Mouse (Mus musculus) adrenal gland, postnatal 25 days (tissue): ENCODE data around the gene Ptprj. TPM values are rescaled to one million over a fixed set of nuclear protein-coding genes. Genes with fewer than 3 reads are reported as not detected.

Experiments used
- DNase-seq: peaks from one replicate; pipeline ENCODE4 v3.0.0; 2021; ENCODE audit warnings: mixed read lengths
- total RNA-seq: library from RNA; stranded (reverse); gene quantifications from 2 replicates; pipeline ENCODE4 v1.2.3, GENCODE M21; 2021

Ptprj gene
- total RNA-seq, 1 experiment from 2014 or later, result 17.4 TPM

DNA sequence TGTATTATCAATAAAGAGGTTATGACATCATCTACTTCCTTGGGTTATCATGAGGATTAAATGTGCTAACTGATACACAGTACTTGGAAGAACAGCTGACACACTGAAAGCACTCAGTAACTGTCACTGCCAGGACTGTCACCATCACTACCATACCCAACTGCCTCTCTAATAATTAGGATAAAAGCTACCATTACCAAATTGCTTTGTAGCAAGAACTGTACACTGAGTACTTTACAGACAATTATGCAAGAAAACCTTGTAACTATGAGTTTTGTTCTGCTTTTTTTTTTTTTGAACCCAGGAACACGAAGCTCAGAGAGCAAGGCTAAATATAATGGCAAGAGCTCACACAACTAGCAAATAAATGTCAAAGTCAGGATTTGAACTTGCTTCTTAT, 58.5 kb downstream of the Ptprj start:
- DNase-seq, result no peak

DNA sequence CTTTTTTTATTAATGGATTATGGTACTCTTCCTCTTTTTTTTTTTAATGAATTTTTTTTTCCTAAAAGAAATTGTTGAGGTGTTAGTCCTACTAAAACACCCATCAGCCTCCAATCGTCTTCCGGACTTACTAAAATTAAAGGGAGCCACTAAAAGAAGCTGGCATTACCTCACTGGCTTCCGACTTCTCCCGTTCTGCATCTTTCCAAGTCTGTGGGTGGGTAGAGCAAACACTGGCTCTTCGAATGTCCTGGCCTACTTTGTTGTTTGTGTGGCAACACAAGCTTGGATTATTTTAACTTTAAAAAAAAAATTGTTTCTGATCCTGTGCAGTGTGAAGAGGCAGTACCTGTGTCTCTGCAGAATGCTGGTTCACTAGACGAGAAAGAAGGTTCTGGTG, 62.2 kb downstream of the Ptprj start:
- no peak for DNase-seq

DNA sequence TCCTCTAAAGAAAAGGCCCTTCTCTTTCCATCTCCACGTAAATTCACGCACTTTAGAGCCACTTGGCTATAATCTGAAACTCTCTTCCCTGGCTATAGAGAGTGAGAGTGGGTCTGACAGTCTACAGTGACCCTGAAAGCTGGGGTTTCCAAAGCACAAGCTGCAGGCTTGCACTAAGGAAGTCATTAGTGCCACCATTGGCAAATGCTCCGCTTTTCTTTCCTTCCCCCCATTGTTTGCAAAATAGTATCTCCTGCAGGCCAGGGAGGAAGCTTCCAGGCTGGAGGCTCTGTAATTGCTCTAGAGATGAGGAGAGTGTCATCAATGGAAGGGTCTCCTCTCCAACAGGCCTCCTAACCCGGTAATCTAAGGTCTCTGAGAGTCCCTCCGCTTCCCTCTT, 65.5 kb downstream of the Ptprj start:
- no peak for DNase-seq

DNA sequence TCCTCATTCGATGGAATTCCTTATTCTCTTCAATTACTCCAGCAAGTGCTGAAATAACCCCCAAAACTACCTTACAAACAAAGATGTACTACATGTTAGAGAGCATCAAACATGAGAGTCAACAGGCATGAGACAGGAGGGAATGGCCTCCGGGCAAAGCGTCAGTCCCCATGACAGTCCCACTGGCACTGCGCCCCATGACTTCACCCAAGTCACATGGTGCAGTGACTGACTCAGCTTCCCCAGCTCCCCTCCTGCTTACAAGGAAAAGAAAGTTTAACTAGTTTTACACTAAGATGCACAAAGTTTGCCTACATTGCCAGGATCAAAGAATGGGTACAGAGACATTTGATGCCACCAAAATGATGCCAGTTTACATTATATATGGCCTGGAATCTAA, 71.2 kb downstream of the Ptprj start:
- DNase-seq, result peak; percentile 81

DNA sequence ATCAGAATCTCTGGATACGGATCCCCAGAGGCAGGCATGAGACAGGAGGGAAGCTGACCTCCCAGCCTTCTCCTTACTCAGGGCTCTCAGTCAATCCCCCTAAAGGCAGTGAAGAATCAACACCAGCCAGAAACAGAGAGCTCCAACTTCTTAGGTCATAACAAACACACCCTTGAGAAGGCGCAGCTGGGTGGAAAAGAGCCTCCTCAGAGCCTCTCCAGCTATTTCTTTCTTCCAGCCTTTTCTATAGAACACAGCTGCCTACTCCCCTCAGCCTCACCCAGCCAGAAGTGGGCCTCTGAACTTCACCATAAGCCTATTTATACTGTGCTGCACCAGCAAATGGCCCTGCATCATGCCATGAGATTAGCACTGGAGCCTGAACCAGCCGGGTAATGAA, 74.3 kb downstream of the Ptprj start:
- no peak for DNase-seq

DNA sequence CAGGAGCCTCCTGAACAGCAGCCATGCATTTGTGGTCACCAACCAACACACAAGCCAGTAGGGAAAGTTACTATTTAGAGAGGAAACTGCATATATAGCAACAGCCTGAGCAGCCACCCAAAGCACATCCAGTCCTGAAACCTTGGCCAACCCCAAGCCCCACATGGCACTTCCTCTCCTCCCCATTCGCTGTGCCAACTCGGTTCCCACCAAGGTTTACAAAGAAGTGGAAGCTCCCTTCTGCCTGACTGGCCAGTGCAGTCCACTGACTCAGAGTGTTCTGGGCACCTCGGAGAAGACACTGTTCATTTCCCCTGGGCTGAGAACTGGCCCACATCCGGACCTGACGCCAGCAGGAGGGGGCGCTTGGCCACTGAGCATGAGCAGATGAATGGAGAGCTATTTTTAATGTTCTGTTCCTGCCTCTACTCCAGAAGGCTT, 75.7 kb downstream of the Ptprj start:
- DNase-seq, result peak; percentile 20

DNA sequence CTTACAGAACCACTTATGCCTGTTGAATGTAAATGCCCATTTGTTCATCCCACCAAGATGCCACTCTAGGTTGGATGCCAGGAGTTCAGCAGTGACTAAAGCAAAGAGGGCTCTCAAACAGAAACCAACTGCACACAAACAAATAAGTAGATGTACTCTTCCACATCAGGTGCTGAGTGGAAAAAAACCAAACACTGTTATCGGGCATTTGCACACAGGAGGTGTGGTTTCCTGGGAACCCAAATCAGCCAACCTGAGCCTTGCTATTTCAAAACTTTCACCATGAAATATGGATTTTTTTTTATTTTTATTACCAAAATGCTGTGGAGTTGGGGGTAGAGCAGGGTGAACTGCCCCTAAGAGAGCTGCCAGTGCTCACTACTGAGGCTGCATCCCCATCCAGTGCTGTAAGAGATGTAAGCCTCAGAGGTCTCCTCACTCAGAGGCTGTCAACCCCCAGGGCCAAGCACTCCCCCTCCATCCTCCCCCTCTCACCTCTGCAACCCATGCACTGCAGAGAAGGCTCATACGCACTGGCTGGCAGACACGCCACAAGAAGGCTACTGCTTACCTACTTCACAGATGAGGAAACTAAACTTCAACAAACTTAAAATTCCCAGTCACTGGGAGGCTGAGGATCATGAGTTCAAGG, 77.1 kb downstream of the Ptprj start:
- no peak for DNase-seq

DNA sequence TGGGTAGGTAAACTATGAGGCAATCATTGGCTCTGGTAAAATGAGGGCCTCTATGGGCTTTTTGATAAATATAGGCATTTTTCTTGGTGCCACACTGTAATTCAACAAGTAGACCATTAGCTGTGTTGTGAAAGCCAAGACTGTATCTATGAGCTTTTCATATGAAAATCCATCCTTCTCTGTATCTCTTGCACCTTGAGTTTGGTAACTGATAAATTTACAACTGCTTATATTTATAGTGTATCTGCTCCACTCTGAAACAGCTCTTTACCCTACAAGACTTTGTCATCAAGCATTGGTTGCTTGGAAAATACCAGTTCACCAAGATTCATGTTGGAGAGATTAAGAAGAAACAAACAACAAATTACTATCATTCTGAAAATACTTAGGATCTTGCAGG, 77.7 kb downstream of the Ptprj start:
- DNase-seq, result no peak

DNA sequence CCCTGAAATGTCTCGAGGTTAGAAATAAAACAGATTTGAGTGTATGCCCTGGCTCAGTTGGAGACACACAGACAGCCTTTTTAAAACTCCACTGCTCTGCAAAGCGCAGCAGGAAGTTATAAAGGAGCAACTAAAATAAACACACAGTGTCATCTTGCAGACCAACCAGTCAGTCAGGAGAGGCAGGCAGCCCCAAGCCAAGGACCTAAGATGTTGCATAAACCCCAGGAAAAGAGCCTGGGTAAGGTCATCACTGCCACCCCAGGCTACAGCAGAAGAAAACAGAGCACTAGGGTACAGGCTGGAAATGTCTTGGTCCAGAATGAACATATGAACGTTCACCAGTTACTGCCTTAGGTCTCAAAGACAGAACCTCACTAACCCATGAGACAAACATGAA, 78.7 kb downstream of the Ptprj start:
- DNase-seq, result no peak

DNA sequence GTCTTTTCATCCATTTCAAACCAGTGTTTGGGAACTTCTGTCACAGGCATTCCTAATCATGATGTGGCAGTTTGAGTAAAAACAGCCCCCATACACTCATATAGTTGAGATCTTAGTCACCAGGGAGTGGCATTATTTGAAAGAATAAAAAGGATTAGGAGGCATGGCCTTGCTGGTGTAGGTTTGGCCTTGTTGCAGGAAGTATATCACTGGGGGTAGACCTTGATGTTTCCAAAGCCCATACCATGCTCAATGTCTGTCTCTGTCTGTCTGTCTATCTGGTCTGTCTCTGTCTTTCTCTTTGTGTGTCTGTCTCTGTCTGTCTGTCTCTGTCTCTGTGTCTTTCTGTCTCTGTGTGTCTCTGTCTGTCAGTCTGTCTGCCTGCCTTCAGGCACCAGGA, 79.6 kb downstream of the Ptprj start:
- DNase-seq, result no peak

DNA sequence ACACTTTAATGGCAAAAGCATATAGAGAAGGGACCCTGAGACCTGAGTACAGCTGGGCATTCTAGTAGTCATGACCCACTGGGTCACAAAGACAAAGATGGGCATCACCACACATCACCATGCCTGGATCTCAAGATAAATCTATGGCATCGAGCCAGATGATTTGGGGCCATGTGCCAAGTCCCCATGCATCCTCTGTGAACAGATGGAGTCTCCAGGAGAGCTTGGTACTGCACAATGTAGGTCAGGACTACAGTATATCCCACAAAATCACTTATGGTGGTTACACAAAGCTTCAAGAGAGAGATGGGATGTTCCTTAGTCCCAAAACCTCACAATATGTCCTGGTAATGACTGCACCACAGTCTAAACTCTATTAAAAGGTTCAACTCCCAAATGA, 81.4 kb downstream of the Ptprj start:
- peak; percentile 17 for DNase-seq

DNA sequence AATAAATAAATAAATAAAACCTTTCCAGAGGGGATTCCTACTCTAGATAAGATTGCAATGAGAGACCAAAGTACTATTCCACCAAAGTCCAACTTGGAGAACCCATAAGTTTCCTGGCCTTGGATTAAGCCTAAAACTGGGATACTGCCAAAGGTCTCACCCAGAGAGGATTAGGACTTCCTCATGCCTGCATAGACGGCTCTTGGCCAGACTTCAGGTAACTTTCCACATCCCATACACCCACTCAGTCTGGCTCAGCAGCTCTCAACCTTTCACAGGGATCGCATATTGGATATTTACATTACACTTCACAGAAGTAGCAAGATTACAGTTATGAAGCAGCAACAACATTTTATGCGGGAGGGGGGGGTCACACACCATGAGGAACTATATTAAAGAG, 82.9 kb downstream of the Ptprj start:
- DNase-seq, result no peak

DNA sequence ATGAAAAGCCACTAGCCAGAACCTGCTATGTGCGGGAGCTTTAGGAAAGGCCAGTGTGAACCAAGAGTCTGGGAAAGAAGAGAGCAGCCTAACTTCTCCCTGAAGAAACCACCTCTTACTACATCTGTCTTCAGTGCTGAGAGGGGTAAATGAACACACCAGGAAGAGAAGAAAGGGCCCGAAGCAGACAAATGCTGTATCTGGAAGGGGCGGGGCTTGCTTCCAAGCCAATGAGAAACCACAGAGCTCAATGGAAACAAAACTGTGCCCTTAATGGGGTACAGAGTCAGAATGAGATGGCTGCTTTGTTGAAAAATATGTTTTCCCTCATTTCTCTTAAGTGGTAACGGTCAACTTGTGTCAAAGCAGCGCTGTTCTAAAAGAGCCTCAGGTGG, 83.8 kb downstream of the Ptprj start:
- no peak for DNase-seq

DNA sequence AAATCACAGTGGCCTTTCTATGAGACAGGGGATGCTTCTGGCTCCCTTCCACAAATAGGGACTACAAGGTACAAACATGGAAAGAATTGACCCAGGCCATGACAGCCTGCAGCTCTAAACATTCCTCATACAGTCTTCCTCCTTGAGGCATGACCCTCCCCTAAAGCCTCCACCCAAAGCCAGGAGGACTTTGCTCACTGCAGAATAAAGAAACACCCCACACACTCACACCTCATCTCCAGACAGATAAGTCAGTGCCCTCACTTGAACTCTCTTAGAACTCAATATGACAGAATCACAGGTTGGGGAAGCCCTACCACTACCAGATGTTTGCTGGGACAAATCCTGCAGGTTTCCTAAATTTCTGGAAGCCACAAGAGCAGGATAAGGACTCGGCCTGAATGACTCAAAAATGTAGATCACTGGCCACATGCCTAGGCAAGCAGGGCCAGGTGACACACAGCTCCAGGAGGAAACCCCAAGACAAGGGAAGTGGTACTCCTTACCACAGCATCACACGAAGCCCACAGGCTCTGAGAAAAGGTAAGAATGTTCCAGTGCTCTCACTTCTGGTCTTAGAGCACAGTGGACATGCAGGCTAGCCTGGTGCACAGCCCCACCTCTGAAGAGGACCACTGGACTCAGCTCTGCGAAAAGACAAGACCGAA, 84.3 kb downstream of the Ptprj start:
- no peak for DNase-seq

DNA sequence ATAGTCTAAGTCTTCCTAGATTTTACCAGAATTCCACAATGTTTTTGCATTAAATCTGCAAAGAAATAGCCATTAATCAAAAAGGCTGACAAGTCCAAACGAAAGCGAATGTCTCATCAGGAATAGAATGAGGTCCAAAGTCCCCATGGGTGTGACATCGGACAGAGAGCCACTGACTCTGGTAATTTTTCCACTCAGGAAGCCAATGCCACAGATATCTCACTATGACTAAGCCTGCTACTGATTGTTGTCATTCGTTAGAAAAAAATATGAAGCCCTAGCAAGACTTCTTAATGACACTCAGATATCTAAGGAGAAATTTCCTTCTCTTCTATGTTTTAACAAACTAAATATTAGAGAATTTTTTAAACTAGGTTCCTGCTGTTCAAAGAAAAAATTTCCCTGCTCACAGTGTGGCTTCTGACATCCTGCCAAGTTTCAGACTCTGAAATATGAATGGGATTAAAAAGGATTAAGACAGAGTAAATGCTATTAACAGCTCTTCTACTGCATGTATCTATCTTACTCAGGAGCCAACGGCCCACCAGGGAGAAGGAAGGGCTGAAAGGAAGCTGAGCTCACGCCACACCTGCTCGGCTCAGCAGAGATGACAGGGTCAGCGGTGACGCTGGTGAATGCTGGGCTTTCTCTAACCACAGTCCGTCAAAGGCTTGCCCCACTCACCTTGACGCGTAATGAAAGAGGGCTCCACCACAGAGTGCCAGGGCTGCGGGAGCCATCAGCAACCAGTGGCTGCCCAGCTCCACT, 90.0 kb downstream of the Ptprj start:
- no peak for DNase-seq

DNA sequence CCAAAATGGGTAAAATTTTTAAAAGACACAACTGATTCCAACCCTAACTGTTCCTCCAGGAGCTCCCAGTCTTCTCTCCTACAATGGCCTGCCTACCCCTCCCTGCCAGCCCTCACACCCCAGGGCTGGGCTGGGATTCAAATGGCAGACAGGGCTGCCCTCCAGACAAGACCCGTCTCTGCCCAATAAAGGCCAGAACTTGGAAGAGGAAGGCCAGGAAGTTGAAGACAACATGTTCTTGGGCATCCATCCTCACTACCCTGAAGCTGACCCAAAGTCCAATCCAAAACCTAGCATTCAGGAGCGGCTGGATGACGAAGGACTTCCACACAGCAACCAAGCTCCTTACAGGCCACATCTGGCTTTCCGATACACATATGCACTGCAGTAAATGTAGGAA, 90.6 kb downstream of the Ptprj start:
- DNase-seq, result no peak

DNA sequence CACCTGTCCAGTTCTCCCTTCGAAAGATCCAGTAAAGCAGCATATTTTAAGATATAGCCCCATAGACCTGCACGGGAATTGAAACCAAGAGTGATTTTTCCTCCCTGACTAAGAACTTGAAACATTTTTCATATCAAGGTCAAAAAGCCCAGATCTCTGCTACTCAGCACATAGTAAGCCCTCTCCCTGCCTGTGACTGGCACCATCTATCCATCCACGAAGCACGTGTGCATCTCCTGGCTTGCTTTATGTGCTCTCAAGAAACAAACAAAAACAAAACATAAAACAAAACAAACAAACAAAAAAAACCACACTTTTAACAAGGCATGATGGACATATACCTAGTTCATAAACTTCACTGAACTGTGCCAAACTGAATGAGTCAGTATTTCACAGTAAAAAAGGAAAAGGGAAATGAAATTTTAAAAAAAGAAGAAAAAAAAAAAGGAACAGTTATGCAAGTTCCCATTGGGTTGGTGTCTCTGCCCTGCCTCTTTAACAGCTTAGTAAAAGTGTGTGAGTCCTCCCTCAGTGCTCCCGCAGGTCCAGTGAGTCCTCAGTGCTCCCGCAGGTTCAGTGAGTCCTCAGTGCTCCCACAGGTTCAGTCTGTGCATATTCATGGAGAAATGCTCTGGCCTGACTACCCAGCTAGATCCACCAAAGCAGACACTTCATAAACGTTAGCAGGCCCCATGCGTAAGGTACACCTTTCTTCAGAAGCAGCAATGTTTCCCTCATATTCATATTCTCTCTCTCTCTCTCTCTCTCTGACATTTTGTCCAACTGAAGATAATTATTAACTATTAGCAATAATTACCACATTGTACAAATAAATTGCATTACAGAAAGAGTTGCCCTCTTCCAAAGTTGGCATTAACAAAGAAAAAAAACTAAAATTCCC, 91.5 kb downstream of the Ptprj start:
- no peak for DNase-seq

DNA sequence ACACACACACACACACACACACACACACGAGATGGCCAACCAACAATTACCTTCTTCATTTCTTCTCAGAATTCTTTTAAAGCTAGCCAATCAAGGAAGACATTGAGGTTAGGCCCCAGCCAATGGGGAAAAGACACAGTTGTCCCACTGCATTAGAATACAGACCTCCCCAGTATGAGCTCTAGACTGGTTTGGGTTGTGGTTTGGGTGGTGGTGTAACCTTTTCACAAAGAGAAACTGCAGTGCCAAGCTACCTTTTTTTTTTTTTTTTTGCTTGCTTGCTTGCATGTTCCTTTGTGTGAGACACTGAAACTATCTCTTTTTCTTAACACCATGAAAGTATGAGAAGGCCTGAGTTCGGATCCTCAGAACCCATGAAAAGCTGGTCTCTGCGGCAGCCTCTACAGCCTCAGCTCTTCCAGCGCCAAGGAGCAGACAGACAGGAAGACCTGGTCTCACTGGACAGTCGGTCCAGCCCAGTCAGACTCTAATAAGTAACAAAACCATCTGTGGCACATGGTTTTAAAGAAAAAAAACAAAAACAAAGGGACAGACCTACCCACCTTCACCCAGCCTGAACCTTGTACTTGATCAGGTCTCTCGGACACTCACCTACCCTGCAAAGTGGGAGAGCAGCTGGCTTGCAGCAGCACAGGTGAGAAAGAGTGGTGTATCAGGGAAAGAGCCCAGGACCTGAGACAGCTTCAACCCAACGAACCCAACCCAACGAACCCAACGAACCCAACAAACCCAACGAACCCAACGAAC, 92.8 kb downstream of the Ptprj start:
- DNase-seq, result no peak

DNA sequence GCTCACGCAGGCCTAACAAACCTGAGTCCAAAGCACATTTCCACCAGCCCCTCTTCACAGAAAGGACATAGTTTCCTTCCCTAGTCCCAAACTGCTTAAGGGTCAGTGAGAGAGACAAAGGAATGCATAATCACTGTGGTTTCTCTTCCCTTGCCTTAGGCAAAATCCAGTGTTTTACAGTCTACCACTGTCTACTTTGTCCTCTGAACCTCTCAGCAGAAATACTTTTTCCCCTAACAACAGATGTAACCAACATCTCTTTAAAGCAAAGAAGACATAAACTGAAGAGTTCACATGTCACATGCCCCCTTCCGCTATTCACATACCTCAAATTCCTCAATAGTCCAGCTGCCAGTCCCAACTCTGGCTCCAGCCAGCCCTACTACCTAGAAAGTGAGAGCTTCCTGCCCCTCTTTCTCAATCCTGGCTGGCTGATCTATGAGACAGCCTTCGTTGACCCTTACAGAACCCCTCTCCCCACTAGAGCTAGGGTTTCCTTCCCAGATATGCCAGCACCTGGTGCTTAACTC, 94.2 kb downstream of the Ptprj start:
- no peak for DNase-seq

DNA sequence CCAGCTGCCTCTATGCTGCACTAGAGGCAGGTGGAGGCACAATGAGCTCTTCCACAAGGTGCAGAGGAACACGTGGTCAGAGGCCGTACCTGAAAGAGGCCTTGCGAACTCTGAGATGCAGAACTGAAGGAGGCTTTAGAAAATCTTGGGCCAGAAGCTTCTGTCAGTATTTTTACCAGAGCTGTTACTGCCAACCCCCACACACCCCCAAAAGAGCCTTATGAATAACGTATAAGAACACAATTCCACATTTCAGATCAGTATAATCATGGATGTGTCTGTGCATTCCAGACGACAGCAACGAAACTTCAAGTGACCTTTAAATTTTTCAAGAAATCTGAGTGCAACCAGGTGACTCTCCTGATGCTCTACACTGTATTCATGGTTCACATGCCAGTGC, 98.9 kb downstream of the Ptprj start:
- DNase-seq, result no peak

DNA sequence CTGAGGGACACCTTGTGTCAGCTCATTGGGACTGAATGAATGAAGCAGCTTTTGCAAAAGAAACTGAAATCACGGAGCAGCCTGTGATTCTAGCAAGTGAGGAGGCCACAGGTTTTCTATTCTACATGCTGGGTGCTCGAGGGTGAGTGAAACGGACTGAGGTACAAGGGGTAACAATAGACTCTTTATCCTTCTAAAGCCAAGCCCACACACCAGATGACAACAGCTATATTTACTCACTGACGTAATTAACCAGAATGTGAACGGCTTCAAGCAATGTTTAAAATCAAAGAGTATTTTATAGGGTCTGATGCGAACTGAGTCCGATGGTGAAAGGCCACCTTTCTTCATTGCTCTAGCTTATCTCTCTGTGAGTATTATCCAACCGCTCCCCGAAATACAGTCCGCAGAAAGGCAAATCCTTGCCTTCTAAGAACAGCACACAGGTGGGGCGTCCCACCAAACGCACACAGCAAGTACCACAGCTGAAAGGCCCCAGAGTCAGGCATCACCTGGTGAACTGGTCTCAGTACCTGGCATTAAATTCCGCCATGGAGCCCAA, 99.6 kb downstream of the Ptprj start:
- no peak for DNase-seq
